Mouse (Mus musculus): ENCODE measurements around the gene Hip1. TPM values are rescaled to one million over a fixed set of nuclear protein-coding genes. Genes with fewer than 3 reads are reported as not detected.

Gene Hip1
- total RNA-seq (2023) = 33.5 and 37.3 TPM in 2 replicates

DNA sequence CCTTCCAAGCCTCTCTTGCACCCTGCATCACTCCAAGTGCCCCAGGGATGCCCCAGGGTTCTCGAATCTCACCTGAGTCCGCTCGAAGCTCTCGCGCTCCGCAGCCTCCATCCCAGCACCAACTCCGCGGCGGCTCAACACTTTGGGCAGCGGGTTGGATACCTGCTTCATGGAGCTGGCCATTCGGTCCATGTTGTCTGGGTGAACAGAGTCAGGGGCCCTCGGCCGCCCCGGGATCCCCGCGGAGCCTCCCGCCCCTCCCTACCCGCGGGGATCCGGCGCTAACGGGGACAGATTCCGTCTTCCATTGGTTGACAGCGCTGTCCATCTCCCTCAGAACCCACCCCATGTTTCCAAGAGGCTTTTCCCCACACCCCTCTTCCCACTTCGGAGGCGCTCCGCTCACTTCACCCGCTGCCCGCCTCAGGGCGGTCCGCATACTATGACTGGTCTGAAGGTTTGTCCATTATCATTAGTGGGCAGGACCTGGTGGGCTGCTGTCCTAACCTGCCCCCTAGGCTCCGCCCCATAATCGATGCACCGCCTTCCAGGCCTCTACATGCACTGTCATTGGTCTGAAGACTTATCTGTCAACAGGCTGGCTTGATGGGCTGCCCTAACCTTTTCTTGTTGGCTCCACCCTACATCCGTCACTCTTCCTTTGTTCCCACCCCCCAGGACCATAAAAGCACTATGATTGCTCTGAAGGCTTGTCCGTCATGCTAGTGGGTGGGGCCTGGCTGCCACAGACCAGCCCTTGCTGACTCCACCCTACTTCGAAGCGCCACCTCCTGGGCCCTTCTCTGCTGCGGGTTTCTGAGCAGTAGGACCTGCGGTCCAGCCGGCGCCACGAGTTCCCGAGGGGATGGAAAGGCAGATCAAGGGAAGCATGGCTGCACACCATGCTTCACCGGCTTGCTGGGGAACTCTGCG is at the start of gene Hip1:
Gene Hip1 (minus strand): TSS at position 256 of the 933 bp plus-strand sequence.

DNA sequence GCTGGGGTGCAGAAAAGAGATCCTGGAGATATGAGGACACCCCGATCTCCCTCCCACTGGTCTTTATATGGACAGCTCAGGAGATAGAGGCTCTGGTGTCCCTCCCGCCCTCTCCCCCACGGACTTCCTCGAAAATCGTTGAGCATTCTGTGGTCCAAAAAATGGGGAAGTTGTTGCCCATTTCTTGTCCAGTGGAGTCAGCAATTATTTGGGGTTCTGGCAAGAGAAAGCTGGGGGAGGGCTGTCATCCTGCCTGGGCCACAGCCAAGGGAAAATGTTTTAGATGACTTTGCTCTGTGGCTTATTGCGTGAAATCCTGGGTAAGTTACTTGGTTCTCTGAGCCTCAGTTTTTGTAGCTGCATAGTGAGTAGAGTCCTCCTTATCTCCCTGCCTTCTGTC is 28.1 kb upstream of the Hip1 start, which contains the start of gene Ccl24:
Gene Ccl24 (minus strand): TSS at position 44 of the 400 bp plus-strand sequence.

DNA sequence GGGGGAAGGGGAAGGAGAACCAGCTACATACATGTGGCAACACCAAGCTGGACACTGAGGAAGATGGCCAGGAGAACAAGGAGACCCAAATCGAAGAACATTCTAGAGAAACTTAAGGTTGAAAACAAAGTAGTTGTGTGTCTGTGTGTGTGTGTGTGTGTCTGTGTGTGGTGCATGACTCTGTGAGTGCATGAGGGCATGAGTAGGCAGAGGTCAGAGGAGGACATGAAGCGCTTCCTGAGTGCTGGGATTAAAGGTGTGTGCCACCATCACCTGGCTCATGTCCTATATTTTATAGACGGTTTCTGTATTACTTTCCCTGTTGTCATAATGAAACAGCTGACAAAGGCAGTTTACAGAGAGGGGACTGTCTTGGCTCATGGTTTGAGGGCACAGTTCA is 18.5 kb upstream of the Hip1 start, which contains the start of gene Ccl26:
Gene Ccl26 (minus strand): TSS at position 101 of the 400 bp plus-strand sequence.

DNA sequence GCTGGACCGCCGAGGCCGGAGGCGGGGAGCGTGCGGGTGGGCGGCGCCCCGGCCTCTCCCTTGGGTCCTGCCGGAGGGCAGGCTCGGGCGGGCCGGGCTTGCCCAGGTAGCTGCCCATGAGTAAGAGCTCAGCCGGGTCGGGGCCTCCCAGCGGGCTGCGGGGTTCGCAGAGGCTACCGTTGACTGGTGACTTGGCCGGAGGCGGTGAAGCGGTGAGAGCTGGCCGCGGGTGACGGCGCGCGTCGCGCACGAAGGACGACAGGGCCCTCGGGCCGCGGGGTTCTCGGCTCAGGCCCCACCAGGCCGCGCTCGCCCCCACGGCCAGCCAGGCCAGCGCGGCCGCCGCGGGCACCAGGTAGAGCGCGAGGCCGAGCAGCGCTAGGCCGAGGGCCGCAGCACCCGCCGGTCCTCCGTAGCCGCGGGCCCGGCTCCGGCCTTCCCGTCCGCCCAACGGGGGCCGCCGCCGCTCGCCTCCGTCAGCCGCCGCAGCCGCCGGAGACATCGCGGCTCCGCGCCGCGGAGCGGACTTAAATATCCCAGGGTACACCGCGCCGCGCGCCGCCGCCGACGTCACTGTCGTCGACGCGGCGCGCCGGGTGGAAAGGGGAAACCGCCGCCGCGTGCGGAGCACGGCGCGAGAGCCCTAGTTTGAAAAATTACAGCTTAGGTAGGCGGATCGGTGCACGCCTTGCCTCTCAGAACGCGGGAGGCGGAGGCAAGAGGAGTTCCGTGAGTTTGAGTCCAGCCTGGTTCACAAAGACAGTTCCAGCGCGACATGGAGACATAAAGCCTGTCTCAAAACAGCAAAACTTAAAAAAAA is 150.7 kb downstream of the Hip1 start, which contains the start of gene Pom121:
Gene Pom121 (minus strand): TSS at position 543 of the 820 bp plus-strand sequence.

DNA sequence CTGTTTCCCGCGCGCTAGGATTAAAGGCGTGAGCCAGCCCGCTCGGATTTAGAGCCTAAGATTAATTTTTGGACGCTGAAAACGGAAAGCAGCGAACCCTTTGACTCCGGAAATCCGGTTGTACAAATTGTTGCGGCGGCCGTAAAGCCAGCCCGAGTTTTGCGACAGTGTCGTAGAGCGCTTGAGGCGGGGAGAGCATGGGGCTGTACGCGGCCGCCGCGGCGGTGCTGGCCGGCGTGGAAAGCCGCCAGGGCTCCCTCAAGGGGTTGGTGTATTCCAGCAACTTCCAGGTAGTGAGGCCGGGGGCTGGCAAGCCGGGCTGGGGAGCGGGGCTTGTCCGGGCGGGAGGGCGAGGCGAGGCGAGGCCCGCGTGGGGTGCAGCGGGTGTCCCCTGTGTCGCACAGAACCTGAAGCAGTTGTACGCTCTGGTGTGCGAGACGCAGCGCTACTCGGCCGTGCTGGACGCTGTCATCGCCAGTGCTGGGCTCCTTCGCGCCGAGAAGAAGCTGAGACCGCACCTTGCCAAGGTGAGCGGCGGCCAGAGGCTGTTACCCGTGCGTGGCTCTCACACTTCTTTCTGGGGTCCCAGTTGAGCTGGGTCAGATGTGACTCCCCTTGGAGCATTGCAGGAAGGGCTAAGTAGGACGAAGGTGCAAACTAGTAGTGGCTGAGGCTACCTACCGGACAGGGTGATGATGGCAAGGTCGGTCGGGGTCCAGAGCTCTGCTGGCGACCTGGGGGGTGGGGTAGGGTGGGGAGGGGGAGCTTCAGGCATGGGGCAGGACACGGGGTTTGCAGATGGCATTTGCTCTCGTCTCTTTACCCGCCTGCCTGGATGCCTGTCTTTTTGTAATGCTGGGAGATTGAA is 174.9 kb downstream of the Hip1 start, which contains the start of gene Nsun5:
Gene Nsun5 (plus strand): TSS at position 167 of the 868 bp plus-strand sequence.

Other genes with a start within 250 kb of the Hip1 start
- not detected in 2 replicates for gene Fkbp6, start 195.1 kb downstream of the Hip1 start, total RNA-seq (2023)
- gene Trim50, start 191.8 kb downstream of the Hip1 start, total RNA-seq (2023) = not detected in 2 replicates
- gene Nsun5, start 175.2 kb downstream of the Hip1 start, total RNA-seq (2023) = 3.1 and 5.7 TPM in 2 replicates
- 29.4 and 37.0 TPM in 2 replicates for gene Pom121, start 150.6 kb downstream of the Hip1 start, total RNA-seq (2023)
- not detected in 2 replicates for gene Ccl26, start 18.4 kb upstream of the Hip1 start, total RNA-seq (2023)
- 0.32 TPM in 1 of 2 replicates, not detected in the other for gene Ccl24, start 27.9 kb upstream of the Hip1 start, total RNA-seq (2023)
- gene Rhbdd2, start 87.5 kb upstream of the Hip1 start, total RNA-seq (2023) = 4.6 and 6.9 TPM in 2 replicates
- gene Por, start 124.9 kb upstream of the Hip1 start, total RNA-seq (2023) = 122 and 139 TPM in 2 replicates
- gene Tmem120a, start 199.3 kb upstream of the Hip1 start, total RNA-seq (2023) = 38.9 and 44.9 TPM in 2 replicates
- gene Styxl1, start 233.3 kb upstream of the Hip1 start, total RNA-seq (2023) = 0.60 TPM in 1 of 2 replicates, not detected in the other
- 205 and 300 TPM in 2 replicates for gene Mdh2, start 233.4 kb upstream of the Hip1 start, total RNA-seq (2023)